Mouse (Mus musculus) spleen, embryonic (tissue): ENCODE results near the gene Stat5b.
"Not testable (repeated sequence)": the region's sequence is repeated elsewhere in the genome, so short reads cannot be mapped to it uniquely, and the experiment has no call there.

Experiments used
- CTCF ChIA-PET: fragments of 350-600 bp; sonication (Branson Sonifier 250); formaldehyde crosslinking; loops from one replicate; lab custom pipeline; 2022; lab: Charles Lee

Stat5b gene

DNA sequence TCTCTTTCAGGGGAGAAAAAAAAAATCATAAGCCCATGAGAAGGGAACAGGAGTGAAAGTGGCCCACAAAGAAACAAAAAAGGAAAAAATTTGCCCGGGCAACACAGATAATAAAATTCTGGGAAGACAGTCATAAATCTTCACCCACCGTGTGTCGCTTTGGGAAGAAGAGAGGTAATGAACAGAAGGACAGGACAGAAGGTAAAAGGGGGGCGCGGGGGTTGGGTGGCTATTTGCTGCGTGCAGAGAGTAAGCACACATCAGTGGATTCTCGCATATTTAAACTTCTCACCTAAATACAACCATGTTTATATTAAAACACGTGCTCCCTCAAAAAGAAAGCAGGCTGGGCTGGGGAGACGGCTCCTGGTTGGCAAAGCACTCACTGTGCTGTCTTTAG lies 33.2 kb downstream of the Stat5b start:
- CTCF ChIA-PET, result no interaction called here

DNA sequence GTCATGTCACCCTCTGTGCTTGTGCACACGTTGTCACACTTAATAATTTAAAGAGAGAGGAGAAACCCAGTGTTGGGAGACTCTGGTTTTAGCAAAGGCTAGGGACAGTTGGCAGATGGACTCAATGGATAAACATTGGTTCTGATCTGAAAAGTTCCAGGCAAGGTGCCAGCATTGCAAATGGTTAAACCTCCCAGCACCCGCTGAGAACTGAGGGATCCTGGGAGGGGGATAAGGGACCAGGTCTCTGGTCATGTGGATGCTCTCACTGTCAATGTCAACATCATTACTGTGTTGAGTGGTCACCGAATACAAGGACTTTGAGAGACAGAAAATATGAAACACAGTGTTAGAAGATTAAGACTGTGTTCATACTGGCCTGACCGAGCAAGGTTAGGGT lies 33.7 kb downstream of the Stat5b start:
- CTCF ChIA-PET, result no interaction called here

DNA sequence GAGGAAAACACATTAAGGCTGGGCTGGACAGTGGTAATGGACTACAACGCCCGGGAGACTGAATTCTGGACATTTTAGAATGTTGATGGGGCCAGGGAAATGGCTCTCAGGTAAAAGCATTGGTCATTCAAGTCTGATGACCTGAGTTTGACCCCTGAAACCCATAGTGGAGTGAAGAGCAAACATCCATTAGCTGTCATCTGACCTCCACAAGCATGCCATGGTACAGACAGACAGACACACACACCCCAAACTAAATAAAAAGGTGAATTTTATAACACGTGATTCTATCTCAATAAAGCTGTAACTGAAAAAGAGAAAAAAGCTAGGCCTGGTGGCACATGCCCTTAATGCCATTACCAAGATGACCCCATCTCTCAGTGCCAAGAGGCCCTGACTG lies 34.2 kb downstream of the Stat5b start:
- CTCF ChIA-PET, result no interaction called here

DNA sequence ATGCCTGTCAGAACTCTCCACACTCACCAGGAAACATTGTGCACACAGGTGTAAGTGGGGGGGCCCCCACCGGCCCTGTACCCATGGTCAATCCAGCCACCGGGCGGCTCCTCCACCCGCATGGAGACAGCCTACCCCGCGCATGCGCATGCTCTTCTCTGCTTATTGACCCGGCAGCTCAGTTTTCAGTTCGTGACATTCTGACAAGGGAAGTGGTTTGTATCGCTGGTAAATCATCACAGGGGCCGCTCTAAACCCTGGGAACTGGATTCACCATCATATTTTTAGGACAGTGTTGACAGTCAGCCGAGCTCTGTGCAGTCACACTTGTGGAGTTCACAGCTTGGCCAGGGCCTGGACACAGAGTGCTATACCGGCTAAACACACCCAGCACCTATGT lies 36.0 kb downstream of the Stat5b start:
- CTCF ChIA-PET, result interaction anchor here (0.6 to 0.8 kb wide), 2 partner anchors 55 to 439 kb away, joined by 3 to 4 read pairs; partner anchors contain the start of genes Kcnh4 and Vps25

DNA sequence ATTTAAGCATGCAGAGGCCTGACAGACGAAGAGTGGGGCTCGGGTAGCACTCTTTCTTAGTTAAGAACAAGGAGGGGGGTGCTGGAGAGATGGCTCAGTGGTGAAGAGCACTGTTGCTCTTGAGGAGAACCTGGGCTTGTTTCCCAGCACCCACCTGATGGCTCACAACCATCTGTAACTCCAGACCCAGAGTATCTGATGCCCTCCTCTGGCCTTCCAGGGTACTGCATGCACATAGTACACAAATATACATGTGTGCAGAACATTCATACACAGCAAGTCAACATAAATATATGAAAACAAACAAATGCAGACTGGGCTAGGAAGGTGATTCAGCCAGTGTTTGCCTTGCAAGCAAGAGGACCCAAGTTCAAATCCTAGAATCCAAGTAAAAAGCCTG lies 39.4 kb downstream of the Stat5b start:
- CTCF ChIA-PET, result no interaction called here

DNA sequence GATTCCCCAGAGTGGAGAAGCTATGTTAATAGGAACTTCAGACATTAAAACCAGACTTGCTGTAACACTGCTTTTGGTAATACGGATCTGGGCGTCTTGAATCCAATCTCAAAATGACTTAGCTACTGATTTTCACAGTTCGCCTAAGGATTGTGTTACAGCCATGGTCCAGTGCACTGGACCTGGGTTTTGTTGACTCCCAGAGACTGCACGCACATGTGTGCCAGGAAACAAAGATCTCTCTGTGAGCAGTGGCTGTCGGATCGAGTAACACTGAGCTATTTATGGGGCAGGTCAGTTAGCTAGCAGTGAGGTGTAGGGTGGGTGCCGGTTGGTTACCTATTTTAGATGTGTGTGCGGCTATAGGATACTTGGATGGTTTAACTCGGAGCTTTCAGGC lies 40.0 kb downstream of the Stat5b start:
- CTCF ChIA-PET, result interaction anchor here (0.9 kb wide), 1 partner anchor 50 kb away, joined by 5 read pairs; no protein-coding TSS in a partner anchor

DNA sequence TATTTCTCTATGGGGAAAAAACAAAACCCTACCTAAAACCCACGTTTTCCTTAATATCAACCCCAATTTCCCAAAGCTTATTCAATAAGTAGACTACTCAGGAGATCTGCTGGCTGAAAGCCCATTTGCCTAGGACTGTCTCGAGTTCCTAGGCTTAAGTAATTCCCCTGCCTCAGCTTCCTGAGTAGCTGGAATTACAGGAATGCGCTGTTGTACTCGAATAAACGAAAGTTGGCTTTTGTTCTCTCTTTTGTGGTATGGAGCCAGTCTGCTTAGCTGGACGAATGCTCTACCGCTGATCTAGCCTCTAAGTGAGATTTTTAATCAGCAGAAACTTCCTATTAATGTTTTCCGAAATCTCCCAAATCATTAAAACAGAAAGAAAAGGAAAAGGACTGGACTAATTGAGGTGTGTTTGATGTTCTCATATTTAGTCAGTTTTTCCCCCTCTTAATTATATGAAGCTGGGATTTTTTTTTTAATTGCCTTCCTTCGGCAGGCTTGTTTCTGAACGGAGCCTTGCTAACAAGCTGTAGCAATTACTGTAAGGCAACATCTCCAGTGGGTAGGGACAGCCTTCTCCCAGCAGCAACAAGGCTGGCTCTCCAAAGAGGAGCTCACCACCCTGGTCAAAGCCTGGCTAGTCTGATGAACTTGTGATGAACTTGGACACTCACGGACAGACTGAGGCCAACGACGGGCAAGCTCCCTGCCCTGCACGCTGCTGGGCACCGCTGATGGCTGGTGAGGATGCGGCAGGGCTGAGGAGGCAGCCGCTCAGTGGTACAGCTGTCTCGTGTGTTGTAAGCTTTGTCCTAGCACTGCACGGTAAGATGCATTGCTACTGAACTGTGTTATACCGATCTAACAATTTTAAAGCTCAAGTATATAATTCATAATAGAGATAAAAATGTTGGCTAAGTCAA lies 43.9 kb downstream of the Stat5b start:
- CTCF ChIA-PET, result interaction anchor here (0.6 to 1.2 kb wide), 5 partner anchors 92 to 469 kb away, joined by 3 to 29 read pairs (median 4); no protein-coding TSS in a partner anchor

DNA sequence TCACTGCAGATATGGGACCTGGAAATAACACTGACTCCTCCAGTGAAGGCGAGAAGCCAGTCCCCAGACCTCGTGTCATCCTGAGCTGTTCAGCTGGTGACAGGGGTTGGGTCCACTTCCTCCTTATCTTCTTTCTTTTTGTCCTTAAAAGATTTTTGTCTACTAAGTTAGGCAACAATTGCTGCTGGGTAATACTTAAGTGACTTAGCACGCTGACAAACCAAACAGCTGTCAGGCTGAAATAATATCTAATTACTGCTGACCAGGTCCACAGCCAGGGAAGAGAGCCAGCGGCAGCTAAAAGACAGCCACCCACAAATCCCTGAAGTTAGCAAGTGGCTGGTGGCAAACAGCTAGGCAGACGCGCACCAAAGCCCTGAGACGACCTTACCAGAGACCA lies 45.0 kb downstream of the Stat5b start:
- CTCF ChIA-PET, result no interaction called here

DNA sequence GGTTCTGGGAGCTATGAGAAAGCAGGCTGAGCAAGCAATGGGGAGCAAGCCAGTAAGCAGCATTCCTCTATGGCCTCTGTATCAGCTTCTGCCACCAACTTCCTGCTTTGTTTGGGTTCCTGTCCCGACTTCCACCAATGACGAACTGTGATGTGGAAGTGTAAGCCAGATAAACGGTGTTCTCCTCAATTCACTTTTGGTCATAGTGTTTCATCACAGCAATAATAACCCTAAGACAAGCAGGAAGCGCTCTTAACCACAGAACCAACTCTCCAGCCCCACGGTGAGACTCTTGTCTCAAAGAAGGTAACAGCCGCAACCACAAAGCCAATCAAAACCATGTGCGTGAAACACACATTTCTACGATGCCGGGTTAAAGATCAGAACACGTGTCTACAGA lies 46.1 kb downstream of the Stat5b start:
- CTCF ChIA-PET, result no interaction called here

DNA sequence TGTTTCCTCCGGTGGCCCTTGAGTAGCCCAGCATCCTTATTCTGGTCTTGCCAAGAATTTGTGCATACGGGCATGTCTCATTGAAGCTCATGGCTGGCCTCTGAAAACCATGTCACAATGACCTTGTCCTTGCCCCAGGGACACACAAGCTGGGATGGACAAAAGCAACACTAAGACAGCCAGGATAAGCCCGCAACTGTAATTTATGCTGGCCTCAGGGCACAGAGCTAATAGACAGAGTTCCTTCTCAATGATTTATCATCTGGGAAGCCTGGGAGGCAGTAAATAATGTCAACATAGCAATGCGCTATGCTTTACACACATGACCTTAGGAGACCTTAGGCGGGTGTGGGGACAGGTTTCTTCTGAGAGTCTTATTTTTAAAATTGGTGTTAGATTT lies 51.1 kb downstream of the Stat5b start:
- CTCF ChIA-PET, result no interaction called here

DNA sequence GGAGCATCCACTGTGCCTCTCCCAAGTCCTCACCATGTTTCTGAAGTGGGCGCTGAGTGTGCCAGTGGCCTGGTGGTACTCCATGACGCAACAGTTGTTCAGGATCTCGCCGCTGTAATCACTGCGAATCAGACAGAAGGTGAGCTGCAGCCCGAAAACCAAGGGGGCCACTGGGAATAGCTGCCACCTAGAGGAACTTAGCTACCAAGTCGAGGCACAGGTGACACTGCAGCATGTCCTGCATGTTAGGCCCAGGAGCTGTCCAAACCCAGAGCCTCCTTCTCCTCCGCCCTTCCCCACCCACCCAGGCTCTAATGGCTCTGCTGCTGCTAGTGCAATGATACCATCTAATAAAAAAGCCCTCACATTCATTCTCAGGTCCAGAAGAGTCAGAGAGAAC lies 53.9 kb downstream of the Stat5b start:
- CTCF ChIA-PET, result no interaction called here

DNA sequence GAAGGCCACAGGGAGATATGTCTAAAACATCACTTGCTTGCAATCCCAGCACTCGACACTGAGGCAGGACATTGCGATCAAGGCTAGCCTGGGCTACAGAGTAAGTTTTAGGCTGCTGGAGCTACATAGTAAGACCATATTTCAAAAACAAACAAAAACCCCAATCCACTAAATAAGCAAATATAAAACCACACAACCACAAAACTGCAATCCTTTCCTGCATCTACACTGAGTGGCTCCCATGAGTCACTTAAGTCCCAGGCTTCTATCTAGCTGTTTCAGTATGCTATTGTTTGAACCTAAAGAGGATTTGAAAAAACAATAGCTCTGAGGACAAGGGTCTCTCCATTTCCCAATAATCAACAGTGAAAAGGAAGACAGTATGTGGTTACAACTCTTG lies 55.1 kb downstream of the Stat5b start:
- CTCF ChIA-PET, result no interaction called here

DNA sequence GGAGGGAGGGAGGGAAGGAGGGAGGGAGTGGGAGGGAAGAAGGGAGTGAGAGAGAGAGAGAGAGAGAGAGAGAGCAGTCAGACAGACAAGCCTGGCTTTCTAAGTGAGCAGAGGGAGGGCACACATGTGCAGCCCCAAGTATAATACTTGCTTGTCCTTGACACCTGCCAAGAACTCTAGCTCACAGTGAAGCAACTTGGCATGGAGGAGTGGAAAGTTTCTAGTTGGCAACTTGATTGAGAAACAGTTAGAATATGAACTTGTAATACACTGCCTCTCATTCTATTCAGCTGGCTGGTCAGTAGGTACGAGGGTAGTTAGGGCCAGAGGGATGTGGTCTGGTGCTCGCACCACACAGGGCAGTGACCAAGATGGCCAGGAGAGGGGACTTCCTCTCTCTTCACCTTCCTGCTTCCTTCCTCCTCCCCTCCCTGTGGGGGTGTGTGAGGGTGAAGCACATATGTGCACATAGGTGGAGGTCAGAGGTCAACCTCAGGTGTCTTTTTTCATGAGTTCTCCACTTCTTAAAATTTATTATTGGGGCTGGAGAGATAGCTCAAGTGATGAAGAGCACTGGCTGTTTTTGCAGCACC lies 59.0 kb downstream of the Stat5b start:
- CTCF ChIA-PET, result interaction anchor here (0.7 kb wide), 1 partner anchor 30 kb away, joined by 4 read pairs; no protein-coding TSS in a partner anchor

DNA sequence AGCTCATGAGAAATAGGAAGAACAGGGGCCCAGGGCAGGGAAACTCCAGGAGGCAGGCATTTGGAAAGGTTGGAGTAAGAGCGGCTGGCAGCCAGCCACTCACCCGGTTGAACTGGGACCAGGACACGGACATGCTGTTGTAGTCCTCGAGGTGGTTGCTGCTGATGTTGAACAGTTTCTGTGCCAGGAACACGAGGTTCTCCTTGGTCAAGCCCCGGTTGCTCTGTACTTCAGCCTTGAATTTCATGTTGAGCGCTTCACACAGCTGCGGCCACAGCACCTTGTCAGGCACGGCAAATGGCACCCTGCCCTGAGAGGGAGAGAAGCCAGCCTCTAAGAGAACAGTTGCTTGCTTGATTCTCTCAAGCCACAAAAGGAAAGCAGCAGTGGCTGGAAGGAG lies 59.9 kb downstream of the Stat5b start:
- CTCF ChIA-PET, result not testable (repeated sequence)

DNA sequence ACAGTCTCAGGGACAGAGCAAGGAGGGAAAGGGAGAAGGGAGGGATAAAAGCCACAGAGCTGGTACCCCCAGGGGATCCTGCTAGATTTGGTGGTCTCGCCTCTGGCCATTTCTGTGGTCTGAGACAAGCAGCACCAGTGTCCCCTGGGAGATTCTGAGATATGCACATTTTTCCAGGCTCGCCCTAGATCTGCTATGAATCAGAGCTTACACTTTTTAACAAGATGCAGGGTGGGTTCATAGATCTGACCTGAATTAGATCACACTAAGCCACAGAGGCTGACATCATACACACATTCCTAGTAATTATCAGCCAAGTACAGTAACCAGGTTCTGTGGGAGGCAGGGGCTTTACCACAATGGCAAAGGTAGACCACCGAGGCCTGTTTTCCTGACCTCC lies 60.8 kb downstream of the Stat5b start:
- CTCF ChIA-PET, result interaction anchor here (0.5 to 0.6 kb wide), 3 partner anchors 78 to 1107 kb away, joined by 4 to 6 read pairs (median 6); partner anchors contain the start of gene Kat2a

DNA sequence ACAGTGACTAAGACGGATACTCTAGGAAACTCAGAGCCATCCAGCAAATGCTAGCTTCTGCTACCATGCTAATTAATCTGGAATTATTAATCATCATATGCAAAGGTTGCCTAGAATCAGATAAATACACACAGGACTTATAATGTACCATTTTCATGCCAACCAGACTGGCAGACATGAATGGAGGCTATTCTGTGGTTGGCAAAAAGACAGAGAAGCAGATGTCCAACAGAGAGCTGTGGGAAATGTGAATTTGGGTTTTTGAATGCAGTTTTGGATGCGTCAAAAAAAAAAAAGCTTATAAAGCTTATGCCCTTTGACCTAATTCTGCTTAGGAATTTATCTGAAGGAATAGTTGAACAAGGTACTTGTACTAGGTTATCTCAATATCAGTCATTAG lies 64.8 kb downstream of the Stat5b start:
- CTCF ChIA-PET, result no interaction called here

DNA sequence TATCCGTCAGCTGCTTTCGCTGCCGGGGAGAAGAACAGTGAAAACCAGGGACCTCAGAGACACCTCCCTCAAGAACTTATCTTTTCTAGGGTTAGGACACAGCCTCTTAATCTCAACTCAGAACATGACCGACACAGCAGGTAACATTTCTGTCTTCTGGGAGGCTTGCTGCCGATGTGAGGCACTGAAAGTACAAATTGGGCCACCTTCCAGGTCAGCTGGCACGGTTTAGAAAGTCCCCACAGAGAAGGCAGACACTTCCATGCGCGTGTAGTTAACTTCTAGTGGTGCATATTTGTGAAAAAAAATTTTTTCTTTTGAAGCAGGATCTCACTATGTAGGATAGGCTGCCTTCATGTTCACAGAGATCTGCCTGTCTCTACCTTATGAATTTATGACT lies 66.2 kb downstream of the Stat5b start:
- CTCF ChIA-PET, result no interaction called here

DNA sequence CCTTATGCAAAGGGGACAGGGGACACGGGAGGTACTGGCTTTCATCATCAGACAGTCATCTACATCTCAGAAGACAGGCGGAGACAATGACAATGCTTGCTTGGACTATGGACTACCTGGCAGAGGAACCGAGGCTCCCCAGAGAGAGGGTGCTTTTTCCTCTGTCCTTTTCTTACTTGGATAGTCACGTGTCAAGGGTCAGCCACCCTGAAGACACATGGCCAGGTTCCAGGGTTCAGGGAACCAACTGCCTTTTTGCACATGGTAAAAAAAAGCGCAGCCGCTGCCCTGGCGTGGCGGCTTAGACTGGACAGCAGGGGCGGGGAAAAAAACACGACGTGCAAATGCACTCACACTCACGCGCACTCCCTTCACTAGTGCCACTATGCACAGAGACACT lies 68.0 kb downstream of the Stat5b start:
- CTCF ChIA-PET, result no interaction called here

DNA sequence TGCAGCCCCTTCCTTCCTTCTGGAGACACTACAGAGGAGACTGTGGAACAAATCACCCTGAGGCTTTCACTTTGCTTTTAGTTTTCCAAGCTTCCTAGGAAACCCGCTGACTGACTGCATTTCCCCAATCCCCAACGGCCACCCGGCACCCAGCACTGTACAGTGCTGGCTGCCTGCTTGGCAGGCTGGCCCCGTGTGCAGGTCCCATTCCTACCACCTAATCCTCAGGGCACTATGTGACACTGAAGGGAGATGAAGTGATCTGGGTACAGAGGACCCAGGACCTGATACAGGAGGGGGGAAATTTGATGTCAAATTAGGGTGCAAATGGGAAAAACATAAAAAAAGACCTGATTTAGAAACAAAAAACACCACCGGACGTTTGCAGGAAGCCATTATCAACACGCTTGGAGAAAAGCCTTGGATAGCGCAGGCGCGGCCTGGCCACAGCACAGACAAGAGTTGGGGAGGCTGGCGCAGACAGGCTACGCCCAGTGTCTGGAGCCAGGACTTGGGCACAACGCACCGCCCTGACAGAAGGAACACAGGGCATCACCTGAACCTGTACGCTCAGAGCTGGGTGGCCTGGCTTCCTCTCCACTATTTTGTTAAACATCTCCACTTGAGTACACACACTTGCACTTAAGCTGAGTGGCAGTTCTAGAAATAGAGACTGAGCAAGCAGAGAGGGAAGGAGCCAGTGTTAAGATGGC lies 68.6 kb downstream of the Stat5b start:
- CTCF ChIA-PET, result no interaction called here

DNA sequence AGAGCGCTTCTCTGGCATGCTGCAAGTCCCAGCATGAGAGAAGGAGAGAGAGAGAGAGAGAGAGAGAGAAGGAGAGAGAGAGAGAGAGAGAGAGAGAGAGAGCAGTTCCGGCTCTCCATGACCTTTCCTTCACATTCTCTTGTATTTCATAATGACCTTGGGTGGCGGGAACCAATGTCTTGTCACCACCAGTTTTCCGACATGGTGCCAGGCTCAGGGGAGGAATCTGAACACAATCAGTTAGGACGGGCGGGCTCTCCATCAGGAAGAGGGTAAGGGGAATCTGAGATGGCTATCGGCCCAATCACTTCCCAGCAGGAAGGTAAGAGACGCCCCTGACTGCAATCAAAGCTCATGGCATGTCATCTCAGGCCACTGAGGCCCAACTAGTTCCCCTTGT lies 70.3 kb downstream of the Stat5b start:
- CTCF ChIA-PET, result interaction anchor here (0.5 kb wide), 1 partner anchor 9 kb away, joined by 3 read pairs; no protein-coding TSS in a partner anchor

DNA sequence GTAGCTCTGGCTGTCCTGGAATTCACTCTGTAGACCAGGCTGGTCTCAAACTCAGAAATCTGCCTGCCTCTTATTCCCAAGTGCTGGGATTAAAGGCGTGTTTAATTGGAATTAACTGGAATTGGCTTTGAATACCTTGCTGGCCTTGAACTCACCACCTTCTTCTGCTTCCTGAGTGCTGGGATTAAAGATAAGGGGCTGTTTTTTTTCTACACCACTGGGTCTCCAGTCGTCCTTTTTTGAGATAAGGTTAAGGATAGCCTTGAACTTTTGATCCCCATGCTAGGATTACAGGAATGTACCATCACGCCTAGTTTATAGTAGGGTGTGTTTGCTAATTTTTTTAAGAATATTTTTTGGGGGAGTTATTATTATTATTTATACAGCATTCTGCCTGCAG lies 72.5 kb downstream of the Stat5b start:
- CTCF ChIA-PET, result no interaction called here

DNA sequence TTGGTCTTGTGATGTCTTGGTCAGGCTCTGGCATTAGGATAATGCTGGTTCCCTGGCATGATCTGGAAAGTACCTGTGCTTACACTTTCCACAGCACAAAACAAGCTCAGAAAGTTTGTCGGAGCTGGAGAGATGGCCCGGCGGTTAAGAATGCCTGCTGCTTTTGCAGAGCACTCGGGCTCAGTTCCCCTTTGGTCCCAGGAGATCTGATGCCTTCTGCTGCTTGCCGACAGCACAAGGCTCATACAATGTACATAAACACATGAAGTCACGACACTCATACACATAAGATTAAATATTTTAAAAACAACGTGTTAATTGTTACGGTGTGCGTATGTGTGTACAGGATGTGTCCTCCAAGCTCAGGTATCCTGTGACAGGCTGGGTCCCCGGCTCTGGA lies 74.6 kb downstream of the Stat5b start:
- CTCF ChIA-PET, result interaction anchor here (1.1 to 1.7 kb wide), 2 partner anchors 15 to 38 kb away, joined by 3 to 4 read pairs; no protein-coding TSS in a partner anchor
